Mouse (Mus musculus) ES-E14 (cell line): ENCODE results near the gene Tmem63c. TPM values are rescaled to one million over a fixed set of nuclear protein-coding genes. Genes with fewer than 3 reads are reported as not detected.

ENCODE experiments used
- DNase-seq: peaks from one replicate; pipeline ENCODE4 v3.0.0-alpha.2; 2013; ENCODE audit warnings: low read depth, low spot score
- H3K27ac ChIP-seq: 2 replicates; pipeline ENCODE4 v1.5.1; 2012; ENCODE audit warnings: low read depth, mild to moderate bottlenecking, low read length, moderate library complexity, mixed read lengths; ENCODE audit not compliant: poor library complexity, insufficient read depth, severe bottlenecking
- H3K36me3 ChIP-seq: 2 replicates; pipeline ENCODE4 v1.6.1; 2012; ENCODE audit warnings: mild to moderate bottlenecking, low read length, moderate library complexity, mixed read lengths; ENCODE audit not compliant: control insufficient read depth, poor library complexity, insufficient read depth, severe bottlenecking
- H3K4me1 ChIP-seq, 2 experiments: fragments of 150-350 bp in 1 of 2; sonication (generic) in 1 of 2; 2 replicates each; pipeline ENCODE4 v1.6.1; 2012; ENCODE audit warnings: low read length in 2 of 2, mild to moderate bottlenecking in 1 of 2, mixed read lengths in 1 of 2; ENCODE audit not compliant: control insufficient read depth in 2 of 2, insufficient read depth in 2 of 2, poor library complexity in 1 of 2
- H3K4me3 ChIP-seq, 2 experiments: fragments of 150-350 bp in 1 of 2; sonication (generic) in 1 of 2; 2 replicates each; pipeline ENCODE4 v1.5.1; 2012; ENCODE audit warnings: low read length in 2 of 2, low read depth in 1 of 2, mild to moderate bottlenecking in 1 of 2, mixed read lengths in 1 of 2; ENCODE audit not compliant: insufficient read depth in 1 of 2, poor library complexity in 1 of 2, severe bottlenecking in 1 of 2
- H3K9ac ChIP-seq: 2 replicates; pipeline ENCODE4 v1.6.1; 2012; ENCODE audit warnings: low read depth, mild to moderate bottlenecking, low read length, mixed read lengths; ENCODE audit not compliant: poor library complexity, insufficient read depth, severe bottlenecking
- H3K9me3 ChIP-seq: fragments of 150-350 bp; sonication (generic); 2 replicates; pipeline ENCODE4 v1.6.1; 2012; ENCODE audit warnings: low read depth, mild to moderate bottlenecking, low read length; ENCODE audit not compliant: control insufficient read depth, insufficient read depth
- CHD2 ChIP-seq: IDR thresholded peaks from 2 replicates; pipeline ENCODE4 v1.6.1; 2014; ENCODE audit warnings: mild to moderate bottlenecking, low read depth, low read length, inconsistent platforms
- HCFC1 ChIP-seq: IDR thresholded peaks from 2 replicates; pipeline ENCODE4 v1.6.1; 2012; ENCODE audit warnings: low read length, inconsistent platforms, borderline replicate concordance; ENCODE audit not compliant: insufficient read depth
- MAFK ChIP-seq: IDR thresholded peaks from 2 replicates; pipeline ENCODE4 v1.6.1; 2014; ENCODE audit warnings: mild to moderate bottlenecking, low read depth, low read length, inconsistent platforms; ENCODE audit not compliant: insufficient read depth
- ZC3H11A ChIP-seq: IDR thresholded peaks from 2 replicates; pipeline ENCODE4 v1.6.1; 2012; ENCODE audit warnings: low read depth, mild to moderate bottlenecking, inconsistent platforms, low read length, borderline replicate concordance
- ZNF384 ChIP-seq: IDR thresholded peaks from 2 replicates; pipeline ENCODE4 v1.6.1; 2012; ENCODE audit warnings: low read depth, low read length, inconsistent platforms
- in situ Hi-C, 2 experiments: fragments of 600-800 bp; cut with MboI; formaldehyde crosslinking; loops; one replicate each; pipeline ENCODE4 v1.15.1; 2025; ENCODE audit warnings: low sequenced_read_pairs in 2 of 2, inconsistent platforms in 1 of 2; ENCODE audit not compliant: unreplicated experiment in 2 of 2
- total RNA-seq: library from RNA; depleted of rRNA; stranded (reverse); fragments of 300-350 nt; gene quantifications from 2 replicates; pipeline ENCODE4 v1.2.3, GENCODE M21; 2012

The Tmem63c gene
- total RNA-seq, 1 experiment: 1.9 TPM

DNA sequence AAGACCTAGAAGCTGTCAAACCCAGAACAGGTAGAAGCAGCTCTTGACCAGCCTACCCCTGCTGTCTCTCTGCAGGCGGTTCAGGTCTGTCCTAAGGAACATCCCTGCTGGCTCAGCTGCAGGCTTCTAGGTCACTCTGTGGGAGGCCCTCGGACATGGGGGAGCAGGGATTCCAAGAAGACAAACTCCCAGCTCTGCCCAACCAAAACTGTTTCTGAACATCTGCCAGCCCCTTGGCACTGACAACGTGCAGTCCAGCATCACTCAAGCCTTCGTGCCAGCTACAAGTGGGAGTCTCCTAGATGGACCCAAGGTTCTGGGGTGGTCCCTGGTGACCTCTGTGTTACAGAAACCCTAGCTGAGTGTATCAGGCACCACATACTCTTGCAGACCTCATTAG is 72.1 kb downstream of the Tmem63c start:
- in situ Hi-C loops: no loop called here
- no peak for DNase-seq
- no peak for TF ChIP-seq MAFK
- no peak for TF ChIP-seq HCFC1
- no peak for TF ChIP-seq ZC3H11A
- TF ChIP-seq ZNF384: no peak
- no peak for TF ChIP-seq CHD2

DNA sequence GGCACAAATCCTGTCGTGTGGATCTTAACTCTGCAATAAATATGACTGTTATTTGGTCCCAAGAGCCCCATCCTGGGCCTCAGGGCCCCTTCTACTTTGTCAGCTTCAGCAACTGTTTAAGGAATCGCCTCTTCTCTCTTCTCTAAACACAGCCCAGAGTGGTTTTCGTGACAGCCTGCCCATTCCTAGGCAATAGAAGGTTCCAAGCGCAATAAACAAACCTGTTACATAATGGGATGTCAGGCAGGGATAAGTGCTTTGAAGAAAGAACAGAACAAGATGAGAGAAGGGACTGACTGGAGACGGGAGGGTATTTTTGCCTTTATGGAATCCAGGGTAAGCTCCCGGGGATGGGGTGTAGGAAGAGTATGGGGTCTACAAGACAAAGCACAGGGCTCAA is 72.5 kb downstream of the Tmem63c start:
- no peak for TF ChIP-seq MAFK
- no peak for TF ChIP-seq ZC3H11A
- TF ChIP-seq ZNF384: no peak
- no peak for TF ChIP-seq HCFC1
- no peak for TF ChIP-seq CHD2
- H3K4me1 ChIP-seq: no peaks in the 10 kb centered on the region
- no peak overlapping the region for H3K9ac ChIP-seq
- H3K27ac ChIP-seq: no peak overlapping the region
- in situ Hi-C loops: no loop called here
- H3K9me3 ChIP-seq: no peaks in the 10 kb centered on the region
- no peak for DNase-seq
- no peak overlapping the region for H3K4me3 ChIP-seq
- no peaks in the 10 kb centered on the region for H3K36me3 ChIP-seq

More for the DNA sequence above, 72.1 kb downstream of the Tmem63c start:
- Histone ChIP-seq H3K9ac (no peak overlapping the region), H3K4me3 (no peak overlapping the region), H3K36me3 (no peaks in the 10 kb centered on the region), H3K27ac (no peak overlapping the region), H3K9me3 (no peaks in the 10 kb centered on the region), H3K4me1 (no peaks in the 10 kb centered on the region)

DNA sequence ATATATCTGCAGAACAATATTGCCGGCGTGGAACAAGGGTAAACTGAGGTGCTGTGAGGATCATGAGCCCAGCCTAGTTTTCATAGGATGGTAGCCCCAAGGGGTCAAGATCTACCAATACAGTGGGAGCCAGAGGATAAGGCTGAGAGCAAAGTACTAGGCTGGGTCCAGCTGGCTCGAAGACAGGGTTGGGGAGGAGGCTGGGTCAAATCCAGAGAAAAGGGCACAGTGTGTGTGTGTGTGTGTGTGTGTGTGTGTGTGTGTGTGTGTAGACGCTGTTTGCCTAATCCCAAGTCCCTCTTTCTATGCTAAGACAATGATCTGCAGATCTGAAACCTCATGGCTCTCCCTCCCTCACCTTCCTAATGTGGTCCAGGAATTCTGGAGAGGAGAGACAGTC is 79.2 kb downstream of the Tmem63c start:
- Histone ChIP-seq H3K36me3 (no peaks in the 10 kb centered on the region), H3K27ac (no peak overlapping the region), H3K4me1 (peaks cover 0 to 2% of the 10 kb centered on the region in 2 experiments; a peak in 1 of 4 replicates), H3K4me3 (no peak overlapping the region), H3K9me3 (no peaks in the 10 kb centered on the region), H3K9ac (no peak overlapping the region)
- in situ Hi-C loops: no loop called here
- no peak for TF ChIP-seq HCFC1
- TF ChIP-seq ZC3H11A: no peak
- no peak for TF ChIP-seq CHD2
- TF ChIP-seq ZNF384: no peak
- DNase-seq: no peak

DNA sequence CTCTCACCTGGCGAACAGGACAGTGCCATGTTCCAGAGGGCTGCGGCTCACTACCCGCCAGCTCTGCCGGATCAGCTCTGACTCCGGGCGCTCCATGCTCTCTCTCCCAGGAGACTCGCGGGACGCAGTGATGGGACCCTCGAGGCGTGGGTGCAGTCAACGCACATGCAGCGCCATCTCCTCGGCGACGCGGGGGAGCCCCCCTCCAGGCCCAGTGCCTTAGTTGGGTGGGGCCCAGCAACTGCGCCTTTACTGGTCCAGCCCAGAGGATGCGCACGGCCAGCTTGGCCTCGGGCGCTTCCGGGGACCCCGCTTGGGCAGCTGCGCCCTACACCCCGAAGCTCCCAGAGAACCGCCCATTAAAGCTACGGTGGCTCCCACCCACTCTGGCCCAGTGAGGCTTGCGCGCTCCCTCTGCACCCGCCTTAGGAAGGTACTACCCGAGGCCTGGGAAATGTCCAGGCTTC is 81.1 kb downstream of the Tmem63c start, which contains the start of gene Ngb:
TSS of gene Ngb (minus strand) at position 375 of the 467 bp plus-strand sequence.
- peak within 1 kb of the TSS; percentile 67 to 69 for H3K4me3 ChIP-seq
- no peaks in the 10 kb centered on the region for H3K36me3 ChIP-seq
- TF ChIP-seq ZC3H11A: no peak
- no peak for TF ChIP-seq MAFK
- TF ChIP-seq CHD2: no peak
- no peak for TF ChIP-seq HCFC1
- TF ChIP-seq ZNF384: no peak
- no peaks in the 10 kb centered on the region for H3K9me3 ChIP-seq
- no peak for DNase-seq
- peak within 1 kb of the TSS; percentile 40; the same call in 1 of the 2 replicates for H3K9ac ChIP-seq
- H3K4me1 ChIP-seq: peaks cover 0 to 2% of the 10 kb centered on the region in 2 experiments; a peak in 1 of 4 replicates
- in situ Hi-C loops: no loop called here
- H3K27ac ChIP-seq: no peak within 1 kb of the TSS

DNA sequence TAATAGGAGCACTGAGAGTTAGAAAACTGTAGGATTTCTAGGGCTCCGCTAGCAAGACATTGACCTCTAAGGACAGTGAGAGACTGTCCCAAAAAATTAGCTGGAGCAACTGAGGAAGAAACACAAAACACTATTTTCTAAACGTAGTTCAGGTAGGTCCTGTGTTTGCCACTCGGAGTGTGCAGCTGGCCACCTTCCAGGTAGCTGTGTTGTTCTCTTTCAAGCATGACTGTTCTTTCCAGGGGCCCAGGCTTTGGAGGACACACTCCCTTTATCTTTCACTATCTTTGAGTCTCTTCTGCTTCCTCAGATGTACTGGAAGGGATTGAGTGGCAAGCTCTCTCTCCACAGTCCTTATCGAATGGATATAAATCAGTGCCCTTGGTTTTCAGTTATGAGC is 82.3 kb downstream of the Tmem63c start:
- no peaks in the 10 kb centered on the region for H3K9me3 ChIP-seq
- H3K36me3 ChIP-seq: no peaks in the 10 kb centered on the region
- DNase-seq: no peak
- H3K9ac ChIP-seq: no peak overlapping the region
- in situ Hi-C loops: no loop called here
- no peak for TF ChIP-seq CHD2
- TF ChIP-seq MAFK: no peak
- TF ChIP-seq ZC3H11A: no peak
- TF ChIP-seq ZNF384: no peak
- no peak for TF ChIP-seq HCFC1
- peaks cover 0 to 2% of the 10 kb centered on the region in 2 experiments; a peak in 1 of 4 replicates for H3K4me1 ChIP-seq
- H3K4me3 ChIP-seq: no peak overlapping the region
- no peak overlapping the region for H3K27ac ChIP-seq
